Mouse (Mus musculus) ES-Bruce4 (cell line): Measurements from ENCODE around the gene Cdpf1. TPM values are rescaled to one million over a fixed set of nuclear protein-coding genes. Genes with fewer than 3 reads are reported as not detected.

Experiments
- H3K27ac ChIP-seq: 2 replicates; pipeline ENCODE4 v1.5.1; 2012; ENCODE audit warnings: low read length, inconsistent platforms; ENCODE audit not compliant: insufficient read depth
- H3K27me3 ChIP-seq: 2 replicates; pipeline ENCODE4 v1.6.1; 2012; ENCODE audit warnings: mild to moderate bottlenecking, low read length, inconsistent platforms; ENCODE audit not compliant: control insufficient read depth, poor library complexity, insufficient read depth, severe bottlenecking
- H3K36me3 ChIP-seq: 2 replicates; pipeline ENCODE4 v1.6.1; 2012; ENCODE audit warnings: inconsistent platforms, mild to moderate bottlenecking, low read length, moderate library complexity; ENCODE audit not compliant: control insufficient read depth, poor library complexity, insufficient read depth, severe bottlenecking
- H3K4me1 ChIP-seq: one replicate; pipeline ENCODE4 v1.8.1; 2011; ENCODE audit warnings: low read length; ENCODE audit not compliant: control insufficient read depth, insufficient read depth
- H3K4me3 ChIP-seq: 2 replicates; pipeline ENCODE4 v1.5.1; 2011; ENCODE audit warnings: low read depth, mild to moderate bottlenecking, low read length
- H3K9ac ChIP-seq: 2 replicates; pipeline ENCODE4 v1.6.1; 2012; ENCODE audit warnings: low read depth, mild to moderate bottlenecking, inconsistent platforms; ENCODE audit not compliant: poor library complexity, severe bottlenecking
- H3K9me3 ChIP-seq: replicated peaks from 2 replicates; pipeline ENCODE4 v1.6.1; 2012; ENCODE audit warnings: mild to moderate bottlenecking, low read length, inconsistent platforms; ENCODE audit not compliant: control insufficient read depth, poor library complexity, insufficient read depth, severe bottlenecking
- CTCF ChIP-seq: IDR thresholded peaks from one replicate; pipeline ENCODE4 v1.8.1; 2011; ENCODE audit warnings: low read depth, low read length
- EP300 ChIP-seq: IDR thresholded peaks from 2 replicates; pipeline ENCODE4 v1.6.1; 2011; ENCODE audit warnings: low read depth, low read length; ENCODE audit not compliant: insufficient read depth
- POLR2A ChIP-seq: IDR thresholded peaks from one replicate; pipeline ENCODE4 v1.8.1; 2011; ENCODE audit warnings: low read length; ENCODE audit not compliant: insufficient read depth
- polyA plus RNA-seq: library from polyadenylated mRNA; stranded (reverse); fragments of >200 nt; gene quantifications from 2 replicates; pipeline ENCODE4 v1.2.4, GENCODE M21; 2011; ENCODE audit warnings: low read depth; ENCODE audit not compliant: missing spikeins, insufficient read depth, insufficient read length

The Cdpf1 gene
- polyA plus RNA-seq, 1 experiment: 18.1 TPM

GRCm38 (mm10) chr15:85829470-85829869 is 18.0 kb upstream of the Cdpf1 start:
- Histone ChIP-seq H3K27me3 (no peaks in the 10 kb centered on the region), H3K9me3 (no peaks in the 10 kb centered on the region), H3K4me1 (no peaks in the 10 kb centered on the region), H3K27ac (no peak overlapping the region), H3K36me3 (no peaks in the 10 kb centered on the region), H3K9ac (no peak overlapping the region), H3K4me3 (no peak overlapping the region)
- TF ChIP-seq CTCF: no peak
- TF ChIP-seq POLR2A: no peak
- no peak for TF ChIP-seq EP300

- no peak for TF ChIP-seq EP300
- no peak for TF ChIP-seq CTCF
- TF ChIP-seq POLR2A: no peak
- no peak overlapping the region for H3K4me3 ChIP-seq
Measured at GRCm38 (mm10) chr15:85828071-85828470, 16.6 kb upstream of the Cdpf1 start.

GRCm38 (mm10) chr15:85826676-85827075 is 15.2 kb upstream of the Cdpf1 start:
- no peak overlapping the region for H3K9ac ChIP-seq
- no peaks in the 10 kb centered on the region for H3K27me3 ChIP-seq
- H3K27ac ChIP-seq: no peak overlapping the region
- H3K4me3 ChIP-seq: no peak overlapping the region
- TF ChIP-seq POLR2A: no peak
- no peak for TF ChIP-seq EP300
- TF ChIP-seq CTCF: no peak
- H3K4me1 ChIP-seq: no peaks in the 10 kb centered on the region
- no peaks in the 10 kb centered on the region for H3K9me3 ChIP-seq
- no peaks in the 10 kb centered on the region for H3K36me3 ChIP-seq

More at GRCm38 (mm10) chr15:85828071-85828470, 16.6 kb upstream of the Cdpf1 start:
- Histone ChIP-seq H3K4me1 (no peaks in the 10 kb centered on the region), H3K27me3 (no peaks in the 10 kb centered on the region), H3K36me3 (no peaks in the 10 kb centered on the region), H3K9ac (no peak overlapping the region), H3K27ac (no peak overlapping the region), H3K9me3 (no peaks in the 10 kb centered on the region)

- H3K27ac ChIP-seq: no peak overlapping the region
Measured at GRCm38 (mm10) chr15:85822011-85822359, 10.5 kb upstream of the Cdpf1 start.

GRCm38 (mm10) chr15:85821203-85822010 is 9.9 kb upstream of the Cdpf1 start, which contains the start of gene Pkdrej:
Pkdrej (minus strand) TSS chr15:85821734.
- H3K27ac ChIP-seq: no peak within 1 kb of the TSS
- H3K9ac ChIP-seq: peak within 1 kb of the TSS; percentile 58
- H3K4me3 ChIP-seq: peak within 1 kb of the TSS; percentile 68
- no peaks in the 10 kb centered on the region for H3K4me1 ChIP-seq
- H3K9me3 ChIP-seq: no peaks in the 10 kb centered on the region
- H3K36me3 ChIP-seq: no peaks in the 10 kb centered on the region
- H3K27me3 ChIP-seq: 0 out of 2 replicates have a peak, but pooled peaks cover 3% of the 10 kb centered on the region
- TF ChIP-seq POLR2A (no peak), CTCF (no peak), EP300 (no peak)

More at GRCm38 (mm10) chr15:85822011-85822359, 10.5 kb upstream of the Cdpf1 start:
- no peaks in the 10 kb centered on the region for H3K4me1 ChIP-seq
- peak overlapping the region; percentile 58 for H3K9ac ChIP-seq
- no peaks in the 10 kb centered on the region for H3K9me3 ChIP-seq
- no peak for TF ChIP-seq CTCF
- no peak for TF ChIP-seq POLR2A
- TF ChIP-seq EP300: no peak
- 0 out of 2 replicates have a peak, but pooled peaks cover 3% of the 10 kb centered on the region for H3K27me3 ChIP-seq
- no peaks in the 10 kb centered on the region for H3K36me3 ChIP-seq
- H3K4me3 ChIP-seq: peak overlapping the region; percentile 68

GRCm38 (mm10) chr15:85813428-85813827 is 1.9 kb upstream of the Cdpf1 start:
- no peaks in the 10 kb centered on the region for H3K4me1 ChIP-seq
- no peaks in the 10 kb centered on the region for H3K27me3 ChIP-seq

More at GRCm38 (mm10) chr15:85813428-85813827, 1.9 kb upstream of the Cdpf1 start:
- Histone ChIP-seq H3K9me3 (no peaks in the 10 kb centered on the region), H3K4me3 (no peak overlapping the region), H3K9ac (no peak overlapping the region), H3K27ac (no peak overlapping the region), H3K36me3 (no peaks in the 10 kb centered on the region)
- no peak for TF ChIP-seq POLR2A
- no peak for TF ChIP-seq EP300
- no peak for TF ChIP-seq CTCF
